8 mouse cellular contexts compared by ENCODE assay signal in the genomic region with DNA sequence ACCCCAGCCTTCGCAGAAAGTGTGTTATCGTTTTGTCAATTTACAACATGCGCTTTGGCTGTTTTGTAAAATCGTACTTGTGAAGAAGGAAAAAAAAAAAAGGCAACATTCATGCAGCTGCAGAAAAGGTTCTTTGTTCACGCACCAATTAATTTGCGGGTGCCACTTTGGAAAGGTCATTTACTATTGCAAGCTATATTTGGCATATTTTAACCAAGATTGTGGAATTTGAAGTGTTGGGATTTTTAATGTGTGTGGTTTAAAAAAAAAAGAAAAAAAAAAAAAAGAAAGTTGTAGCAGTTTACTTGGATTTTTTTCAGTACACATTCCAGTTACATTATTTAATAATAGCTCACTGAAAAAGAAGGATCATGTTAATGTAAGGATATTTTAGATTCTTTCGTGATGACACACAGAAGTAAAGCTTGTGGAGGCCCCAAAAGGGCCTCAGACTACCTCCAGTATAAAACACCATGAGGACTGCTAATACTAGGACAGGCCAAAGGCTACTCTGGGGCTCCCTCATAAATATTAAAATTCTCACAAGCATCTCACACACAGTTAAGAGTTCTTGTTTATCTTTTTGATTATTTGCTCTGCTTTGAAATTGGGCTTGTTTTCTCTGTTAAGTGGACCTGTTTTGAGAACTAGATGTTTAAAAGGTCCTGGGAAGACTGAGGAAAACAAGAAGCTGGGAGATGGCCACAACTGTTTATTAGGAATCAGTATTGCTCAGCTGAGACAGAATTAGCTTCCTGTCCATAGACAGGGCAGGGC. TPM values are rescaled to one million over a fixed set of nuclear protein-coding genes. Genes with fewer than 3 reads are reported as not detected.
DNase-seq lines count a peak whose midpoint lies in the region; ATAC-seq and TF ChIP-seq lines count a peak whose summit lies in the region.

No protein-coding gene starts in this region.

- no peak for TF ChIP-seq RAD21 in CH12.LX (IDR thresholded peaks at IDR 0.05; ENCODE audit: low read depth, low read length)

- no peaks in the 10 kb centered on the region for H3K27me3 ChIP-seq in cerebellum, adult 2 months (ENCODE audit: control insufficient read depth, insufficient read depth, low read length)
- peaks cover 1% of the 10 kb centered on the region for H3K27me3 ChIP-seq in CH12.LX (replicated peaks)
- H3K27me3 ChIP-seq in forebrain, embryonic 16.5 days (replicated peaks; ENCODE audit: control insufficient read depth, insufficient read depth, low read length): no peaks in the 10 kb centered on the region
- H3K27me3 ChIP-seq in liver, embryonic 14.5 days (ENCODE audit: control insufficient read depth, insufficient read depth, low read length): peaks cover 4% of the 10 kb centered on the region

- dilution Hi-C loops in CH12.LX (cut with MboI; ENCODE audit: extremely low pct_ligation_motif_present, extremely low pct_unique_long_range_greater_than_20kb, low sequenced_read_pairs): no loop called here

- ATAC-seq in cerebellum, adult (ENCODE audit: insufficient number of reproducible peaks, low FRiP score, low TSS enrichment): no peak
- no peak for ATAC-seq in forebrain, embryonic 16.5 days
- ATAC-seq in liver, embryonic 14.5 days (ENCODE audit: insufficient read depth): no peak

- H3K4me1 ChIP-seq in cerebellum, adult 2 months (ENCODE audit: control insufficient read depth, insufficient read depth, low read length): no peaks in the 10 kb centered on the region
- H3K4me1 ChIP-seq in CH12.LX (ENCODE audit: control insufficient read depth in 1 of 2, insufficient read depth in 2 of 2): no peaks in the 10 kb centered on the region
- H3K4me1 ChIP-seq in forebrain, embryonic 16.5 days (replicated peaks; ENCODE audit: control insufficient read depth, insufficient read depth, low read length): peaks cover 18% of the 10 kb centered on the region
- peaks cover 0 to 4% of the 10 kb centered on the region in 2 experiments; a peak in 2 of 4 replicates for H3K4me1 ChIP-seq in liver, embryonic 14.5 days (replicated peaks; ENCODE audit: control insufficient read depth in 2 of 2, insufficient read depth in 2 of 2, low read length in 1 of 2)

- H3K9me3 ChIP-seq in CH12.LX (replicated peaks; ENCODE audit: low read length): peaks cover 4% of the 10 kb centered on the region
- H3K9me3 ChIP-seq in forebrain, embryonic 16.5 days (ENCODE audit: control insufficient read depth, low read length): no peaks in the 10 kb centered on the region
- H3K9me3 ChIP-seq in liver, embryonic 14.5 days (ENCODE audit: control insufficient read depth, low read length): no peaks in the 10 kb centered on the region

- 14% methylated on average over 7 of the region's 7 CpGs for WGBS in cerebellum, adult 2 months
- WGBS in forebrain, embryonic 16.5 days: 1% methylated on average over 7 of the region's 7 CpGs
- 8% methylated on average over 7 of the region's 7 CpGs for WGBS in liver, embryonic 14.5 days (ENCODE audit: insufficient replicate concordance)

- in situ Hi-C loops in CH12.LX (cut with MboI; ENCODE audit: low pct_ligation_motif_present, low pct_unique_long_range_greater_than_20kb, low sequenced_read_pairs): no loop called here

- no peak for TF ChIP-seq CTCF in cerebellum, adult 2 months (IDR thresholded peaks at IDR 0.05; ENCODE audit: borderline replicate concordance, insufficient read depth, low read depth, low read length)
- no peak for TF ChIP-seq CTCF in CH12.LX (conservative IDR thresholded peaks at IDR 0.05 in 1 of 2, IDR thresholded peaks at IDR 0.05 in 1 of 2; ENCODE audit: low read depth in 2 of 2, low read length in 2 of 2)
- TF ChIP-seq CTCF in liver, embryonic 14.5 days (IDR thresholded peaks at IDR 0.05; ENCODE audit: low read depth): no peak

- H3K4me3 ChIP-seq in cerebellum, adult 2 months (replicated peaks; ENCODE audit: insufficient read depth, low read depth, low read length): peak overlapping the region; percentile 76
- peak overlapping the region; percentile 15 to 74 (median 55) for H3K4me3 ChIP-seq in CH12.LX (replicated peaks in 1 of 3; ENCODE audit: low read depth in 2 of 3, low read length in 2 of 3, poor library complexity in 1 of 3)
- H3K4me3 ChIP-seq in forebrain, embryonic 16.5 days (replicated peaks; ENCODE audit: low read length): peak overlapping the region; percentile 94
- H3K4me3 ChIP-seq in liver, embryonic 14.5 days (ENCODE audit: insufficient read depth in 1 of 2, low read depth in 2 of 2, low read length in 2 of 2): peak overlapping the region; percentile 60 to 77

- peak overlapping the region; percentile 55; the same call in 1 of the 2 replicates for H3K9ac ChIP-seq in CH12.LX (ENCODE audit: insufficient read depth, low read depth)
- H3K9ac ChIP-seq in forebrain, embryonic 16.5 days (replicated peaks; ENCODE audit: low read depth, low read length): peak overlapping the region; percentile 99
- H3K9ac ChIP-seq in liver, embryonic 14.5 days (replicated peaks): peak overlapping the region; percentile 61

- H3K27ac ChIP-seq in cerebellum, adult 2 months (ENCODE audit: insufficient read depth, low read length): peak overlapping the region; percentile 58; the same call in 1 of the 2 replicates
- no peak overlapping the region for H3K27ac ChIP-seq in CH12.LX (ENCODE audit: insufficient read depth, low read depth)
- peak overlapping the region; percentile 98 for H3K27ac ChIP-seq in forebrain, embryonic 16.5 days (ENCODE audit: low read length)
- H3K27ac ChIP-seq in liver, embryonic 14.5 days: no peak overlapping the region

- no peak for TF ChIP-seq EP300 in CH12.LX (IDR thresholded peaks at IDR 0.05; ENCODE audit: low read length)
- TF ChIP-seq EP300 in liver, embryonic 14.5 days (IDR thresholded peaks at IDR 0.05; ENCODE audit: low read depth): no peak

- no peaks in the 10 kb centered on the region for H3K36me3 ChIP-seq in CH12.LX (replicated peaks in 1 of 2; ENCODE audit: control insufficient read depth in 1 of 2, insufficient read depth in 1 of 2, low read length in 1 of 2)
- no peaks in the 10 kb centered on the region for H3K36me3 ChIP-seq in forebrain, embryonic 16.5 days (ENCODE audit: control insufficient read depth, insufficient read depth)
- no peaks in the 10 kb centered on the region for H3K36me3 ChIP-seq in liver, embryonic 14.5 days (replicated peaks; ENCODE audit: control insufficient read depth, insufficient read depth, low read depth)

- no peak for DNase-seq in cerebellum, adult 2 months
- no peak for DNase-seq in CH12.LX (ENCODE audit: extremely low read depth)
- no peak for DNase-seq in liver, embryonic 14.5 days (ENCODE audit: low read depth in 3 of 3, low spot score in 3 of 3)
- DNase-seq in gastrocnemius, postnatal 10 days: no peak
- DNase-seq in spleen, adult 18-20 months: no peak
- no peak for DNase-seq in layer of hippocampus, postnatal 14 days (ENCODE audit: low spot score in 2 of 2)

- no peaks in the 10 kb centered on the region for H3K79me2 ChIP-seq in CH12.LX (replicated peaks; ENCODE audit: control insufficient read depth, extremely low read depth, insufficient read depth, poor library complexity, severe bottlenecking)

- peak overlapping the region; percentile 67 for H3K4me2 ChIP-seq in CH12.LX (ENCODE audit: insufficient read depth, low read depth, poor library complexity, severe bottlenecking)
- peak overlapping the region; percentile 77 for H3K4me2 ChIP-seq in forebrain, embryonic 16.5 days (ENCODE audit: low read length)
- H3K4me2 ChIP-seq in liver, embryonic 14.5 days (ENCODE audit: low read depth): peak overlapping the region; percentile 71

- TF ChIP-seq POLR2A in cerebellum, adult 2 months (IDR thresholded peaks at IDR 0.05; ENCODE audit: borderline replicate concordance, insufficient read depth, low read length): no peak
- no peak for TF ChIP-seq POLR2A in CH12.LX (IDR thresholded peaks at IDR 0.05; ENCODE audit: low read depth, low read length)

TF ChIP-seq in CH12.LX, 34 proteins besides CTCF, POLR2A, EP300 and RAD21:
- peak; percentile 56 for TF ChIP-seq ZNF384 (IDR thresholded peaks at IDR 0.05; ENCODE audit: low read depth, low read length)
- TF ChIP-seq ELF1 (IDR thresholded peaks at IDR 0.05; ENCODE audit: low read depth, low read length): no peak
TF ChIP-seq in CH12.LX: peak in this region for 1.

RNA-seq across cellular contexts. Expression of a gene that starts 0.5 kb away (rescaled TPM):
- 14.9 and 17.2 TPM in 2 replicates for polyA plus RNA-seq in cerebellum, adult 2 months (2012; rRNA removed)
- total RNA-seq in CH12.LX (2012; rRNA removed): 3.6 and 3.9 TPM in 2 replicates
- 3.4 and 4.2 TPM in 2 replicates for total RNA-seq in CH12.LX (2014; rRNA removed)
- 1.6 and 2.0 TPM in 2 replicates for polyA plus RNA-seq in CH12.LX (2012; ENCODE audit: insufficient read length, low read depth)
- 33.1 and 41.3 TPM in 2 replicates for polyA plus RNA-seq in forebrain, embryonic 16.5 days (2015; fragmentation: Nextera tagmentation; extraction: Ambion mirVana)
- polyA plus RNA-seq in liver, embryonic 14.5 days (2012; rRNA removed): 1.2 and 1.9 TPM in 2 replicates
- polyA plus RNA-seq in liver, embryonic 14.5 days (2014; fragmentation: Nextera tagmentation; extraction: Ambion mirVana): 3.4 and 4.0 TPM in 2 replicates
- 10 to 100 TPM; 23.1 to 26.0 TPM for total RNA-seq in gastrocnemius, postnatal 10 days (2021)
- total RNA-seq in layer of hippocampus, postnatal 14 days (2021): 10 to 100 TPM; 21.3 to 22.6 TPM

RNA-seq across cellular contexts. Expression of a gene that starts 22.7 kb away (rescaled TPM):
- 0.33 and 0.41 TPM in 2 replicates for polyA plus RNA-seq in cerebellum, adult 2 months (2012; rRNA removed)
- total RNA-seq in CH12.LX (2012; rRNA removed): not detected in 2 replicates
- not detected in 2 replicates for total RNA-seq in CH12.LX (2014; rRNA removed)
- 0.36 and 0.48 TPM in 2 replicates for polyA plus RNA-seq in CH12.LX (2012; ENCODE audit: insufficient read length, low read depth)
- 1.8 and 2.6 TPM in 2 replicates for polyA plus RNA-seq in forebrain, embryonic 16.5 days (2015; fragmentation: Nextera tagmentation; extraction: Ambion mirVana)
- polyA plus RNA-seq in liver, embryonic 14.5 days (2012; rRNA removed): 0.04 TPM in 1 of 2 replicates, not detected in the other
- 0.47 and 0.75 TPM in 2 replicates for polyA plus RNA-seq in liver, embryonic 14.5 days (2014; fragmentation: Nextera tagmentation; extraction: Ambion mirVana)
- total RNA-seq in gastrocnemius, postnatal 10 days (2021): not detected
- total RNA-seq in layer of hippocampus, postnatal 14 days (2021): under 1 TPM in 1 of 2 experiments, not detected in 1; 0.60 TPM

Comparison
In these comparisons a context has a peak if more than half of its experiments do, and no peak if none do; other contexts are left out.
1. H3K27ac ChIP-seq: peak in cerebellum, adult 2 months (single experiment) and forebrain, embryonic 16.5 days (single experiment); none in CH12.LX (single experiment) and liver, embryonic 14.5 days (single experiment).
2. Peak in every context shown above with its lines, with median percentiles within 50 percentile points of each other: H3K4me3 ChIP-seq, H3K4me2 ChIP-seq and H3K9ac ChIP-seq.